Mouse (Mus musculus): ENCODE results near the gene Tmem217. TPM values are rescaled to one million over a fixed set of nuclear protein-coding genes. Genes with fewer than 3 reads are reported as not detected.
A peak's percentile ranks its signal among the peaks of the same experiment; 100 is the strongest.

Gene Tmem217
- total RNA-seq (2014; fragmentation: Nextera tagmentation) (not detected in 2 replicates), total RNA-seq (2017) (not detected in 2 replicates)

DNA sequence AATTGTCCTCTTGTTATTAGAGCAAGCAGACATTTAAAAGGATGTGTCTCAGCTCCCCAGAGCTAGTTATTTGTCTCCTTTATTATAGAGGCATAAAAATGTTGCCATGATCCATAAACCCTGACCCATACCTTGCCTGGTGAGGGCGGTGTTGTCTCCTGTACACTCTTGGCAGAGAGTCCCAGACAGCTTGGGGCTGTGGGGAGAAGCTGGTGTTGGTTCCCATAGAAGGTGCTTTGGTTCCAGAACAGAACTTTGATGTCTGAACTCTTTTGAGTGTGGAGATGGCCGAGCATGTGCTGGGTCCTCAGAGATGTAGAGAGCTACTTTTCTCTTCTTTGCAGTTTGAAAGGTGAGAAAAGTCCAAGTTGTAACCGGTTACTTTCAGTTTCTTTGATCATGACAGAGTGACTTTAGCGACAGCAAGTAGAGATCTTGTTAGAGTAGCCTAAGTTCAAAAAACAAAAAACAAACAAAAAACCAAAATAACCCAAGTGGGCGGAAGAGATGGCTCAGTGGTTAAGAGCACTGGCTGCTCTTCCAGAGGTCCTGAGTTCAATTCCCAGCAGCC is at the start of gene Tmem217:
Tmem217 (minus strand) TSS at position 224 of the 571 bp plus-strand sequence.
- ATAC-seq (replicated peaks; ENCODE audit: poor library complexity, severe bottlenecking): no peak

DNA sequence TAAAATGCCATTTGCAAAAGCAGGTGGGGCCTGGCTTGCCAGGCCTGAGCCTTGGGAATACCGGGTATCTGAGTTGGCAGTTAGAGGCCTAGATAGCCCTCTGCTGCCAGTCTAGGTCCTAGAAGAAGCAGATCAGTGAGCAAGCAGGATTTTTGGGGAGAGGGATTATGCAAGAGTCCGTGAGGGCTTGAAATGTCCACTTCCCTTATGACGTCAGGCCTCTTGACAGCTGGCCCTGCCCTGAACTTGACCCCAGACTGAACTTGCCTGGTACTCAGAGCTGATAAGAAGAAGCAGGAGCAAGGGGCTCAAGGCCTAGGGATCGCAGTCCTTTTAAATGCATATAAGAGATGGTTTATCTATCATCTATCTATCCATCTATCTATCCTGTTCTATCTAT is 49.2 kb upstream of the Tmem217 start:
- peak; percentile 78 for ATAC-seq (replicated peaks; ENCODE audit: poor library complexity, severe bottlenecking)

DNA sequence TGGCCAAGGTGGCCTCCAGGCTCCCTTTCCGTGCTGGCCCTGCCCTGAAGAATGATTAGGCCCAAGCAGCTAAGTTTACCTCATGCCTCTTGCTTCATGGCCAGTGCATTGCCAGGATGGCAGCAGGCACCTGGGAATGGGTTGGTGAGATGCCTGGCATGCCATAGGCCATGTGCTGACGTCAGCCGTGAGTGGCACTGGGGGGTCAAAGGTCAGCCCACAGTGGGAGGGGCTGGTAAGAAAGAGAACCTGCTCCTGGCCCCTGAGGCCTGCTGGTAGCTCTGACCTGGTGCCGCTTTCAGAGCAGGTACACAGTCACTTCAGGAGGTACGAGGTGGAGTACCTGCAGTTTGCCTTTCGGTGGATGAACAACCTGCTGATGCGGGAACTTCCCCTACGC is 47.4 kb upstream of the Tmem217 start:
- no peak for ATAC-seq (replicated peaks; ENCODE audit: poor library complexity, severe bottlenecking)

DNA sequence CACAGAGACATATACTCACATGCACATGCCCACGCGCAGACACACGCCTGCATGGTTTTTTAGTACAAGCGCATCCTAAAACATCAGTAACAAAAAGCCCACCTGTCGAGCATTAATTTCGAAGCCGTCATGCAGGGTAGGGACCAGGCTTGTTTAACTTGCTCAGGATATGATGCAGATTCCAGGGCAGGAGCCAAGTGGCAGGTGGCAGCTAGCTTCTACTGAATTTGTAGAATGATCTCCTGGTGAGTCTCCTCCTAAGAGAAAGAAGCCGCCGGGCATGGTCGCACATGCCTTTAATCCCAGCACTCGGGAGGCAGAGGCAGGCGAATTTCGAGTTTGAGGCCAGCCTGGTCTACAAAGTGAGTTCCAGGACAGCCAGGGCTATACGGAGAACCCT is 46.9 kb upstream of the Tmem217 start:
- ATAC-seq (replicated peaks; ENCODE audit: poor library complexity, severe bottlenecking): no peak

DNA sequence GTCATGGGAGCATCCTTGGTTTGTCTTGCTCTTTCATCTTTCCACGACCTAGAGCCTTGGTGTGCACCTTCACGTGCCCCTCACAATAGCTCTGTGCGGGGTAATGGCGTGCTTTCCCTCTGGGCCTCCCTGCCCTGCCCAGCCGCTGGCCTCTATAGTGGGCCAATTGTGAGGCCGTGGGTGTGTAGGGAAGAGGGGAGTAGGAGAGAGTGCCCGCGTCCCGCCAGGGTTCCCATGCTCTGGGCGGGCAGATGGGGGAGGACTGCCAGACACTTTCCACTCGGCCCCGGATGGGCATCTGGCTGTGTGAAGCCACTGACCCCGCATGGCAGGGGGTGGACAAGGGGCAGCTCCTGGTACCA is 44.6 kb upstream of the Tmem217 start:
- no peak for ATAC-seq (replicated peaks; ENCODE audit: poor library complexity, severe bottlenecking)

DNA sequence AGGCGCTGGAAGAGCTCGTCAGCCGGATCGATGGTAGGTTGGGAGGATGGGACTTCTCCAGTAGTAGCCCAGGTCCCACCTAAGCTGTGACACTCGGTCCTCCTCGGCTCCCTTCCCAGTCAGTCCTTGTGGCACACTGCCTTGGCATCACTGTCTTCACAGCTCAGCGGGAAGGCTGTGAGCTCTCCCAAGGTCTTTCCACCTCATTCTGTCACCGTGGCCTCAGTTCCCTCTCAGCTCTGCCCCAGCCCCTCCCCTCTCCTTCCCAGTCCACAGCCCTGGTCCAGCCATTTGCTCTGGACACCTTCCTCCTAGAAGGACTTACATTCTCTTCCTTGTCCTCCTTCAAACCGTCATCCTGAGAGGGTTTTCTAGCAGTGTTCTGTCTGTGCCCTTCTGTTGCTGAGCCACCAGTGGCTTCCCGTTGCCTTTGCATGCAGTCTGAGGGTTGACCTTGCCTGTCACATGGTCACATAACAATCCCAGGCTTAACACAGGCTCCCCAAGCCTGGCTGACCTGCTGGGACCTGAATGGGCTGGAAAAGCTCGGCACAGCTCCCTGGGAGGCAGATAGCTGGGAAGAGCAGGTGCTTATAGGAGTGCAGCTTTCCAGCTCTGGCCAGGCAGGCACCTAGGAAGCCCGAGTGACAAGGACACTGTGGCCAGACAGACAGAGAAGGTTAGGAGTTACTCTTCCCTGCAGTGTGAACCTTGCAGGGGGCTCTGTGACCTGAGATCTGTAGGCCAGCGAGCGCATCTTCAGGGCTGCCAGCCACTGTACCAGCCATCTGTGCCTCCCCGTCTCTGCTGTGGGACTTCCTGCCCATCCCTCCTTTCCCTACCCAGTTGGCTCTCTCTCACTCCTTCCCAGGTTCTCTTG is 43.9 kb upstream of the Tmem217 start:
- no peak for ATAC-seq (replicated peaks; ENCODE audit: poor library complexity, severe bottlenecking)

DNA sequence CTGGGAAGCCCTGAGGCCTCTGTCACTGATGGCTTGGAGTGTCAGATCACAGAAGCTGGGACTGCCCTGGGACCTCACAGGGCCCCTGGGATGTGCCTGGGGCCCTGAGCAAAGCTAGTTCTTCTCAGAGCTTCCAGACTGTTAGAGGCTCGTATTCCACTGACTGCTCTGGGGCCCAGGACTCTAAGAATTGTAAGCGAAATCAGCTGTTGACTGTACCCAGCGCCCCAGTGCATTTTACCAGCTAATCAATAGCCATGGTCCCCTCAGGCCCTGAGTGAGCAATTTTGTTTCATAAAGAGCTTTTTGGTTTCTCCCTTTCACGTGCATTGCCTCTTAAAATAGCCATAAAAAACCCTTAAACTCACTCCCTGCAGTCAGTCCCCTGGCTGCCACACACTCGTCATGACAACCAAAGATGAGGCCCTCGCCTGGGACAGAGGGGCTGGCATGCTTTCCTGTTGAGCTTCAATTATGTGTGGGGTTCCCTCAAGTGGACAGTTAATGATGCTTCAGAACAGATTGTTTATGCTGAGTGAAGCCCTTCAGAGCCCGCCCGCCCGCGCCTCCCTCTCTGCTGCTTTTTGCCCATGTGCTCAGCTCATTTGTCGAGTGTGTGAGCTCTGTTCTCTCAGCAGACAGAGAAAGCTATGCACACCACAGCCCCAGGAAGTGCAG is 37.2 kb upstream of the Tmem217 start:
- ATAC-seq (replicated peaks; ENCODE audit: poor library complexity, severe bottlenecking): no peak

DNA sequence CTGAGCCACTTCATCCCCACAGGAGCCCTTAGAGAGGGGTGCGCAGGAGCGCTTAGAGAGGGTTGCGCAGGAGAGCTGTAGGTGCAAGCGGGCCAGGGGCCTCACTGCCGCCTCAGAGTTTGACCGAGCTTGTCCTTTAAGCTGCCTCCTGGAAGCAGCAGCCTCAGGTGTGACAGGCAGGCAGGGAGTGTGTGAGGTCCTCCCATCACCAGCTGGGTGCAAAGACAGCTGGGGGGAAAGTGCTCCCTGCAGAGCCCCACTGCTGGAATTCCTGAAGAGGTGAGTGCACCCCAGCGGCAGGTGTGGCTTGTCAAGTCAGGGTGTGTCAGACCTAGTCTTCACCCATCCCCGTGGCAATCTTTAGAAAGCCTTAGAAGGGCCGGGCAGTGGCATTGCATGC is 34.7 kb upstream of the Tmem217 start:
- no peak for ATAC-seq (replicated peaks; ENCODE audit: poor library complexity, severe bottlenecking)

DNA sequence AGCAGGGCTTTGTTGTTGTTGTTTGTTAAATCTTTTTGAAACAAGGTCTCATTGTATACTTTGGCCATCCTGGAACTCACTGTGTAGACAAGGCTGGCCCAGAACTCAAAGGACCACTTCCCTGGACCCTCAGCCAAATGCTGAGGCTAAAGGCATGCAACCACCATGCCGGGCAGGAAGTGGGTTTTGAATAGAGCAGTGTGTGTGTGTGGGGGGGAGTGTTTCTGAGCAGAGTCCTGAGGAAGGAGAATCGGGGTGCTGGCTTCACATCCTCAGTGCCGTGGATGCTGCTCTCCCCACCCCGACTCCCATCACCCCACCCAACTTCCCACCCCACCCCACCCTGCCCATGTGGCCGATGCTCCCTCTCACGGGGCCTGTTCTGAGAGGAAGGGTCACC is 33.3 kb upstream of the Tmem217 start:
- ATAC-seq (replicated peaks; ENCODE audit: poor library complexity, severe bottlenecking): peak; percentile 40

DNA sequence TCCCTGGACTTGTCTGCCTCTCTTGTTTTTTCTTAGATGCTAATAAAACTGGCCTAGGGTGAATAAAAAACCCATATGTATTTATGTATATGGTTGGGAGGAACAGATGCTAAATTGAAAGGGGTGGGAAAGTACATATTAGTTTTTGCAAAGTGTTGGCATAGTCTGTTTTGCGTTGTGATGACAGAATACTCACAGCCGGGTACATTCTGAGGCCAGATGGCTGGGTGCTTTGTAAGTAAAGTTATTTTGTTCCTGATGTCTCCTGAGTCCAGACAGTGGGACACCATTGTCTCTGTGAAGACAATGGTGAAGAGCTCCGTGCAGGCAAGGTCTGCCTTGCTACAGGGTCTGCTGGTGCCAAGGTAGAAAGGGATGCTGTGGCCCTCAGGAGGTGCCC is 32.6 kb upstream of the Tmem217 start:
- no peak for ATAC-seq (replicated peaks; ENCODE audit: poor library complexity, severe bottlenecking)

DNA sequence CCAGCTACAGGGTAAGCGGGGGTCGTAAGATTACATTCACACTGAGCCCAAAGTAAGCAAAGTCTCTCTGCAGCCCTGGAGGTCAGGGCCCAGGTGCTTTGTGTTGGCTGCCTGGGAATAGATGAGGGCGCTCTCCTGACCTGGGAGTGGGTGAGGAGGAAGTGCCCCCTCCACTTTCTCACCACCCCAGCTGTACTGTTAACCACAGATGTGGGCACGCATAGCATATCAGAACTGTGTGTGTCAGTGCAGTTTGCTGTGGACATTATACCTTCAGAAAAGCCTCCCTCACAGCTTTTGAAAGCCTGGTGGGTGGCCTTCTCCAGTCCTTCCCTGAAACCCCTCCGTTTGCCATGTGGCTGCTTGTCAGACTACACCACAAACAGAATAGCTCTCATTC is 32.1 kb upstream of the Tmem217 start:
- peak; percentile 44 for ATAC-seq (replicated peaks; ENCODE audit: poor library complexity, severe bottlenecking)

DNA sequence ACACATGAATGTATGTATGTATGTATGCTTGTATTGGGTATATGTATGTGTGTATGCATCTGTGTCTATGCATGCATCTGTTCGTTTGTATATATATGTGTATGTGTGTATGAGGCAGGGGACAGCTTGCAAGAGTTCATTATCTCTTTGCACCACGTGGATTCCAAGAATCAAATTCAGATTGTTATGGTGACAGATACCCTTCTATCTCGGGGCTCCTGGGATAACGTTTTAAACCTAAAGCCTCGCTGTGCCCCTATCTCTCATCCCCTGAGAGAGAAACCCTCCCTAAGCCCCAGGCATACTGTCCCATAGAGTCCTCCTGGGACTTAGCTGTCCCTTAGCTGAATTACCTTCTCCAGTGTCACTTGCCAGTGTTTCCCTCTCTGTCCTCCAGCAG is 31.4 kb upstream of the Tmem217 start:
- no peak for ATAC-seq (replicated peaks; ENCODE audit: poor library complexity, severe bottlenecking)

DNA sequence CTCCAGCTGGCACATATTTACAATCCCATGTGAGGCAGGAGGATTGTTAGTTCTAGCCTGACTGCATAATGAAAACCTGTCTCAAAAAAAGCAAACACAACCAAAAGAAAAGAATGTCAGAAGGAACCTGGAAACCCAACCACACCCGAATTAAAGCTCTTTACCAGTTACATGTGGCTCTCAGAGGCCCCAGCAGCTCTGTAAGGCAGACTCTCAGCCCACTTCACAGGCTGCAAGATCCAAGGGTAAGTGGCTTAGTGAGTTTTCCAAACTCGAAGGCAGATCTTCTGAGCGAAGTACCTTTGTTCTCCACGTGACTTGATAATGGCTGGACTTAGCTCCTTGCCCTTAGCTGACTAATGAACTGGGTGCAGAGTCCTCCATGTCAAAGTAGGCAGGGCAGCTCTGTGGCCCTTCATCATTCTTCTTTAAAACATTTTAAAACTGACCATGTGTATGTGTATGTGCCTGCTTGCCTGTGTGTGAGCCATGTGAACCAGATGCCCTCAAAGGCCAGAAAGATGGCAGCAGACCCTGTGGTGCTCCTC is 27.5 kb upstream of the Tmem217 start:
- ATAC-seq (replicated peaks; ENCODE audit: poor library complexity, severe bottlenecking): no peak

DNA sequence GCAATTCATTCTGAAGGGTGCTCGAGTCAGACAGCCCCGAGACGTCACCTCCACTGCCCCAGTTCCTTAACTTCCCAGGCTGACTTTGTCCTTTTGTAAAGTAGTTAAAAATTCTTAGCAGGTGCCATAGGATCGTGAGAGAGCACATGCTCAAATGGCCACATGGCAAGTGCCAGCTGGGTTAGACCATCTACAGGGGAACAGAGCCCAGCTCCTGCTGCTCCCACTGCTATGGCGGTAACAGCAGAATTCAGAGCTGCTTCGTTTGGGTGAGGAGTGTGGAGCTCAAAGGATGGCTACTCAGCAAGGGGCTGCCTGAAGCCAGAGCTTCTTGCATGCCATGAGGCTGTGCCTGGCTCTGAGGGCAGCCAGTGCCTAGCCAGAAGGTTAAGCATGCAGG is 17.6 kb upstream of the Tmem217 start:
- ATAC-seq (replicated peaks; ENCODE audit: poor library complexity, severe bottlenecking): no peak

DNA sequence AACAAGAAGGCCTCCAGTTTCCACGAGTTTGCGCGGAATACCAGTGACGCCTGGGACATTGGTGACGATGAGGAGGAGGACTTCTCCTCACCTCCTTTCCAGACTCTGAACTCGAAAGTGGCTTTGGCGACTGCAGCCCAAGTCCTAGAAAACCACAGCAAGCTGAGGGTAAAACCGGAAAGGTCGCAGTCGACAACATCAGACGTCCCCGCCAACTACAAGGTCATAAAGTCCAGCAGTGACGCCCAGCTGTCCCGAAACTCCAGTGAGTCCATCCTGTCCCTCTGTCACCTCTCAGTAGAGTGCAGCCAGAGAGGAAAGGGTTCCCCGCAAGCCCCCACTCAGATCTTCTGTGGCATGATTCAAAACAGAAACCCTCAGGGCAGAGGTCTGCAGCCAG is 16.2 kb upstream of the Tmem217 start:
- ATAC-seq (replicated peaks; ENCODE audit: poor library complexity, severe bottlenecking): no peak

DNA sequence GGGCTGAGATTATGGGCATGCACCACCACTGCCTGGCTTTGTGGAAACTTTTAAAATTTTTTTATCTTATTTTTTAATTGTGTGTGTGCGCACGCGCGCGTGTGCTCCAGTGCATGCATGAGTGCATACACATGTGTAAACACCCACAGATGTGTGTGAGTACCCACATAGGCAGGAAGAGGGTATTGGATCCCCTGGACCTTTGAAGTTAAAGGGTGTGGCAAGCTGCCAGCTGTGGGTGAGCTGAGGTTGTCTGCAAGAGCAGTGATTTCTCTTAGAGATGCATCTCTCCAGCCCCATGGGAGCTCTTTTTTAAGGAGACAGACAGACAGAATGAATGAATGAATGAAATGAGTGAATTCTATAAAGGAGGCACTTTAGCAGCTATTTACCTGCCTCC is 13.3 kb upstream of the Tmem217 start:
- no peak for ATAC-seq (replicated peaks; ENCODE audit: poor library complexity, severe bottlenecking)

DNA sequence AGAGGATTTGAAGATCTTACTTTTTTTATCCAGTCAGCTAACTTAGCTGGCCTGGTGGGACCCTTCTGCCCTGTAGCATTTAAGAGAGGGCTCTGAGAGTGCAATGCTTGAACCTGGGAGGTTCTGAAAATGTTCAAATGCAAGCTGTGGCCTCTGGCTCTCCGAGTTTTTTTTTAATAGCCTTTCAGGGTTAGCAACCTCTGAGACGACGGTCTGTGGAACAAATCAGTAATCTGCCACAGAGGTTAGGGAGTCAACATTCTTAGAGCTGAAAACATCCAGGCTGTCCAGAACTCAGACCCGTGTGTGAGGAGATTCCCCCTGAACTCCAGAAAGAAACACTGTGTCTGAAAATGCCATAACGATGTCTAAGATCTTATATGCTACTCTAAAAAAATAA is 6.3 kb upstream of the Tmem217 start:
- ATAC-seq (replicated peaks; ENCODE audit: poor library complexity, severe bottlenecking): no peak

DNA sequence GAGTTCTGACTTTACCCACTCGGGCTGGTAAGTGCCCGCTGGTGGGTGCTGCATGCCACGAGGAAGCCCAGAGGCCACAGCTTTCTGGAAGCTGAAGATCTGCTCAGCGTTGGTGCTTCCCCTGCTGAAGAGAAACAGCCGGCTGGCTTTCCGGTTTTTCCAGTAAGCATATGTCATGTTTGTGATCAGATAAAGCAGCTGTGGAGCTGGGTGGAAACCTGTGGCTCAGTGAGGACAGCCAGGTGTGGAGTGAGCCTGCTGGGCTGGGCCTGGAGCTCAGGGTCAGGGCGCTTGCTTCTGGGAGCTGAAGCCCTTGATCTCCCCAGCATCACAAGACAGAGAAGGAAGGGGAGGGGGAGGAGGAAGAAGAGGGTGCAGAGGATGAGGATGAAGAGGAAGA is 4.7 kb upstream of the Tmem217 start:
- ATAC-seq (replicated peaks; ENCODE audit: poor library complexity, severe bottlenecking): no peak

DNA sequence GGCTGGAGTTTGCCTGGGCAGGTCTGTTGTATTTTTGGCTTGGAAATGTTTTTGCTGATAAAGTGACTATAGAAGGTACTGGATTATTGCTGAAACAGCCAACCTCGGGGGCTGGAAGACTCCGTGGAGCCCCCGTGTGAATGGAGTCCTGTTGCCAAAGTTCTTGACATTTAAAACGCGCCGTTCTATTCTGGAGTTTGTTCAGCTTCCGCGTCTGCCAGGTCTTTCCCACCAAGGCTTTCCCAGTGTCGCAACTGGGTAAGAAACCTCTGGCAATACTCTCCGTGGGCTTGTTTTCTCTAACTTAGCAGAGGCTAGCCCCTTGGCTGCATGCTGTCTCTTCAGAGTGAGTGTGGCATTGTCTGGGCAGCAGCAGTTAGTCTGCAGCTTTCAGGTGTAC is 4.3 kb upstream of the Tmem217 start:
- ATAC-seq (replicated peaks; ENCODE audit: poor library complexity, severe bottlenecking): no peak

DNA sequence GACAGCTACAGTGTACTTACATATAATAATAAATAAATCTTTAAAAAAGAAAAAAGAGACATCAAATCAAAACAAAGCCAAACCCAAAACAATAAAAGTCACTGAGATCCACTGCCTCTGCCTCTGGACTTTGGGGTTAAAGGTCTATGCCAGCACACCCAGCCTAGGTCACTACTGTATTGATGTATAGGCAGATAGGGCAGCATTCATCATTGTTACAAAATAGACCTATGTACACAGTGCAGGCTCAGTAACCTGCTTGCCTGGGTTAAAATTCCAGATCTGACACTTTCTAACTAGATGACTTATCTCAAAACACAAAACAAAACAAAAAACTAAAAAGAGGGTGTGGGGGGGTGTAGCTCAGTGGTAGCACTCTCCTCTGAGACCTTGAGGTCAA is 2.0 kb upstream of the Tmem217 start:
- ATAC-seq (replicated peaks; ENCODE audit: poor library complexity, severe bottlenecking): no peak

DNA sequence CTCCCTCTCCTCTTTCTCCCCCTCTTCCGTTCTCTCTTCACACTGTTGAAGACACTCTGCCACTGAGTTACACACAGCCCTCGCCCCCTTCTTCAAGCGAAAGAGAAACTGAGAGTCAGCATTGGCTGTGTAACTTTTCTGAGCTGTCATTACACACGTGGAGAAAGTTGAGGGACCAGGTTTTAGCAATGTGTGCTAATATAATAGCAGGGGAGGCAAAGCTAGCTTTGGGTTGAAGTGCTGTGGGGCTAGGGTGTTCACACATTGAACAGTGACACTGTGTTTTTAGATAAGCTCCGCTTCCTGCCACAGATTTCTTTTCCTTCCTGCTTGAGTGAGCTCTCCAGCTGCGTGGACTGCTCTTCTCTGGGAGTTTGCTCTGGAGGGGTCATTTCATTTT is 1.2 kb downstream of the Tmem217 start:
- ATAC-seq (replicated peaks; ENCODE audit: poor library complexity, severe bottlenecking): 0 out of 2 replicates have a peak, but pooled peaks have one; percentile 6

All from granulocyte monocyte progenitor cell, adult 5-6 weeks (primary cell).